Mouse (Mus musculus) B cell, adult 2 months (primary cell): Measurements from ENCODE around the gene Nxph1.

Experiments used
- DNase-seq, 2 experiments: peaks; one replicate each; pipeline ENCODE4 v3.0.0; 2022

Nxph1 gene

DNA sequence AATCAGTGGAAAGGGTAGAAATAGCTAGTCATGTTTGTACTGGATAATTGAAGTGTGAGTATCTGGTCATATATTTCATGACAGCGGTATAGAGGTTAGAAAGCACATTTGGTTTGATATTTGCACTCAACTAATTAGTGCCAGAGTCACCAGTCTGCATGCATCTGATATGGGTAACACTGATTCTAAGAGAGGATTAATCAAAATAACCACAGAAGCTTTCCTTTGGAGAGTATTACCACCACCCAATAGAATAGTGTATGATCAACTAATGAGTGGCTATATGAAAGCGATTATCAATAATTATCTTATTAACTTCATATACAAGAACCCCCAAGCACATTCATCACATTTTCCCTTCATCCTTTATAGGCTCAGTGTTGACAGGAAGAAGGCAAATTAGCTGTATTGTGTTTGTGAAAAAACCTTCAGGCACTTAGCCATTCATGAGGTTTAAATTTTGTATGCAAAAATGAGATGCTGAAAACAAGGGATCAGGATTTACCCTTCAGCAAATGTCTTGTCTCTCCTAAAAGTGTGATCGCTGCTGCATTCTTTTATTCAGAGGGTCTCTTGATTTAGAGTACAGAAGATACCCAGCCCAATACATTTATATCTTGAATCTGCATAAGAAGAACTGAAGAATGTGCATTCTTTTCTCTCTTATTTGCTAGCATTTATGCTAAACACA, 185.5 kb downstream of the Nxph1 start:
- DNase-seq = no peak

- DNase-seq = no peak
Measured at GRCm38 (mm10) chr6:9147966-9148365, 199.7 kb downstream of the Nxph1 start.

- DNase-seq = no peak
Measured at GRCm38 (mm10) chr6:9149791-9150190, 201.6 kb downstream of the Nxph1 start.

DNA sequence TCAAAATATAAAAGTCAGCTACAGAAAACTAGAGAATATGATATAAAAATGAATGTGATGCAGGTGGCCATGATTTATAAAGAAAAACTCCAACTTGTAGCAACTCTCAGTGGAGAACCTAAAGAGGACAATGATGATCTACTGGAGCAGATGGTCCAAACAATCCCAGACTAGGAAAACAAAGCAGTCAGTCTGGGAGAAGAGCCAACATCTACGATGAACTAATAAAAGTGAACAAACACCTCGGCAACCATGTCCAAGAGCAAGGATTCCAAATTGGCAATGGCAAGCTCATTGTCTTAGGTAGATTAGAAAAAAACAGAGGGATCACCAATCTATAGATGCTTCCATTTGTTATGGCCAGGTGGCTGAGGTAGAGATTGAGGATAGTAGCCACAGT, 211.0 kb downstream of the Nxph1 start:
- no peak for DNase-seq

- DNase-seq = no peak
Measured at GRCm38 (mm10) chr6:9182477-9182876, 234.2 kb downstream of the Nxph1 start.

GRCm38 (mm10) chr6:9210730-9211129, 262.5 kb downstream of the Nxph1 start:
- DNase-seq = no peak

DNA sequence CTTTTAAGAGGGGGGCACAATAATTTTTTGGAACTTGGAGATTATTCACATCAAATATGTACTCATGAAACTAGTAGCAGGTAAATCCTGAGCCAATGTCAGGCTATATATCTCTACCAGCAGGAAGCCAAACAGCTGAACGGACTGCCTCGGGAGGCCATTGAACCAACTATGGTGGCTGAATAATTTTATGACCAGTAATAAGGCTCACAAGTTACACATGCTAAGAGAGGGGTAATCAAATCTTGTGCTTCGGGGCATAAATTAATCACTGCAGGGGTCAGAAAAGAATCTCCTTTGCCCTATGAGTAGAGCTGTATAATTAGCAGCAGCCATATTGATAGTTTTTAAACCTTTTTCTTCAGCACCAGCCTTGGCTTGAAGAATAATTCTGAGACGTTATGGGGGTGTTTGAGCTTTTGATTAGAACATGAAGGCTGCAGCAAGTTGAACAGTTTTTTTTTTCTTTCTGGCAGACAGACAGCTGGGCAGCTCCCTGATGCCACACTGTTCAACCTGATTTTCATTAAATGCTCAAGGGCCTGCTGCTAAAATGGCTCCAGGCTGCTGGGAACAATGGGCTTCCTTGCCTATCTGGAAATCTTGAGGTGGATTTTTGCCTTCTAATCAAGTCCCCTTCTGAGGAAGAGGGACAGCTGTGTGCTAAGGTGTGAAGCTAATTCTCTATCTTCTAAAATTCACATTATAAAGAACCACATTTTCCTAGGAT, 272.7 kb downstream of the Nxph1 start:
- DNase-seq = no peak

DNA sequence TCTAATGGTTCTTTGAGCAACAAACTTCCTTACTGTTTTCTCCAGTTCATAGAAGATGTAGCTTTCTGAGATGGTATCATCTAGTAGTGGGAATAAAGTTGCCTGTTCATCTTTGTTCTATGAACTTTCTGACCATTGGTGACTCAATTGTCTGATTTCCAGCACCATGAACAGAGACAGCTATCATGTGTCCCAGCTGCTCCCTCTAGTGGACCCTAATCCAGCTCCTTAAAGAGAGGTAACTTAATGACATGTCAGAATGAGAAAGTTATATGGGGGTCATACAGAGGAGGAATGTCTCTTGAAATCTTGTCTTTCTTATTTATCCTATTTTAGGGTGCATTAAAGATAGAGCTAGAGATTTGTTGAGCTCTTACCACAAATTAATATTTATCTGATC, 286.6 kb downstream of the Nxph1 start:
- no peak for DNase-seq

DNA sequence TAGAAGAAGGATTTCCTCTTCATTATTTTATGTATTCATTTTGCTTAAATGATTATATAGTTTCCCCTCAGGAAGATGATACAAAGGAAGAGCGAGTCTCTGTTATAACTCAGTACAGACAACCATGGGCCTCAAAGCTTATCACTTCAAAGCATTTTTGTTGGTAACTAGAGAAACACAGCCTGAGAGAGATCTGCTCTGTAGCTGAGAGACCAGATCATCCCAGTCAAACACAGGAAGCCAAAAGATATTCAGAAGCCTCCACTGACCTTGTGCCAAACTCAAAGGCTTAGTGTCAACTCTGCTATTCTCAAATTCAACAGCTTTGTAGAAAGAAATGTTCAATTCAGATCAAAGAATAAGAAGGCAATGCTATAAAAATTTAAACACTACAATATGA, 319.8 kb downstream of the Nxph1 start:
- no peak for DNase-seq
